Mouse (Mus musculus) effector memory CD4-positive, alpha-beta T cell, adult 7 months (primary cell): ENCODE results near the gene Slc16a4. TPM values are rescaled to one million over a fixed set of nuclear protein-coding genes. Genes with fewer than 3 reads are reported as not detected.

Experiments used
- polyA plus RNA-seq: library from polyadenylated mRNA; unstranded; fragments of 100-300 nt; shearing (Covaris generic); gene quantifications from one replicate; pipeline ENCODE4 v1.2.1, GENCODE M21; 2017

Gene Slc16a4
- 0.18 TPM for polyA plus RNA-seq

DNA sequence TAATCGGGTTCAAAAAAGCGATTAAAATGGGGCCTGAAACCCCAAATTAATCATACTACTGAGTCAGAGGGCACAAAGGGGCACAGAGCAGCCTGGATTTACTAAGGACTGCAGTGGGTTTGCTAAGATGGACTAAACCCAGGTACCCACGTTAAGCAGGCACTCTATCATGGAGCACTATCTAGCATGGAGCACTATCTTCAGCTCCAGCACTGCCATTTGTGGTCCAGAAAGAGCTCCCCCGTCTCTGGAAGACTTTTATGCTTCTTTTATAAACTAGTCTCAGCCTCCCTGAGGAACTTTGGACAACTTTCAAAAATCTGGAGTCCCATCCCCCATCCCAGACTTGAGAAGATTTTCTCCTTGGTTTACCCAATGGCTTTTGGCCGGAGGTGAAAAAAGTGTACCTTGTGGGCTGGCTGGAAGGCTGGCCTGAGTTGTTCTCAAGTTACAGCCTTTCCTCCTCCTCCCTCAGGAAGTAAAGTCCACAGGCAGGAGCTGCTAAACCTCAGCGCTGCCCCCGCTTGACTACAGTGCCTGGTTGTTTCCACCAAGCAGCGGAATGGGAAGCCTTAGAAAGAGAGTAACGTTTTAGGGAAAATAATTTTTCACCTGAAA lies at the start of gene Slc16a4:
Slc16a4 (plus strand) TSS at position 467 of the 618 bp plus-strand sequence.

DNA sequence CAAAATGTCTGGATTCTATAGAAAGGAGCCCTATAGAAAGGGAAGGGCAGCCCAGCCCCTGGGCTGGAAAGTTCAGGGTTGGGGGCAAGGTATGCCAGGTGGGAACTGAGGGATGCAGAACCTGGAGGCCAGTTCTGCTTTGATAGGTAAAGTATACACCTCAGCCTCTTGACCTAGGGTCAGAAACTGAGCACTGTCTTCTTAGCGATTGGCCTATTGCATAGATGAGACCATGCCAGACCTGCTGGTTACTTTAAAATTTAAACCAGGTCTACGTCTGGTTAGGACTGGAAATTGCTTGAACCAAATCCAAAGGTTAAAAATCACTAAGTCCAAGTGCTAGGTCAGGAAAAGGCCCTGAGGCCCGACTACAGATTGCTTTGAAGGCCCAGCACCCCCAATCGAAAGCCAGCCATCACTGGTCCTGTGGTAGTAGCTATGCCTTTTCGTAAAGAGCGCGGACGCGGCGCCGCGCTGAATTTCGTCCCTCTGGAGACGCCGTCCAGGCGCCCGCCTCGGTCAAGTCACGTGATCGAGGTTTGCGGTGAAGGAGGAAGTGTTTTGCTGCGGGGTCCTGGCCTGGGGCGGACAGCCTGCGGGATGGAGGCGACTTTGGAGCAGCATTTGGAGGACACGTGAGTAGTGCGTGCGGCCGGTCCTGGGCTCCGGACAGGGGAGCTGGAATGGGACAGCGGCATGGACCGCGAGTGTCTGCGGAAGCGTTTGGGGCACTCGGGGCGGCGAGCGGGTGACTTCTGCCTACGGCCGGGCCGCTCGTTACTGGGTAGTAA lies 12.4 kb upstream of the Slc16a4 start, which contains the start of gene Lamtor5:
Lamtor5 (plus strand) TSS at position 380 of the 791 bp plus-strand sequence.

GRCm38 (mm10) chr3:107333381-107334201 lies 42.6 kb downstream of the Slc16a4 start, which contains the start of gene Rbm15:
Gene Rbm15 (minus strand): TSS chr3:107333673.

Other genes with a start within 250 kb of the Slc16a4 start
- 0.05 TPM for gene Kcna2, start 190.1 kb upstream of the Slc16a4 start, polyA plus RNA-seq
- gene Kcna10, start 108.2 kb upstream of the Slc16a4 start, polyA plus RNA-seq, result not detected
- not detected for gene Cym, start 69.5 kb upstream of the Slc16a4 start, polyA plus RNA-seq
- gene A630076J17Rik, start 60.6 kb upstream of the Slc16a4 start, polyA plus RNA-seq, result not detected
- gene Prok1, start 51.5 kb upstream of the Slc16a4 start, polyA plus RNA-seq, result 0.50 TPM
- 98.2 TPM for gene Lamtor5, start 12.4 kb upstream of the Slc16a4 start, polyA plus RNA-seq
- gene Rbm15, start 42.4 kb downstream of the Slc16a4 start, polyA plus RNA-seq, result 14.9 TPM
- gene Kcnc4, start 168.3 kb downstream of the Slc16a4 start, polyA plus RNA-seq, result not detected
- gene Slc6a17, start 226.8 kb downstream of the Slc16a4 start, polyA plus RNA-seq, result not detected